Mouse (Mus musculus) midbrain, postnatal 0 days (tissue): ENCODE measurements around the gene Dglucy. TPM values are rescaled to one million over a fixed set of nuclear protein-coding genes. Genes with fewer than 3 reads are reported as not detected.

Experiments used
- ATAC-seq: fragments of 200-750 bp; cut with Nextera tagmentation; 2 replicates; pipeline ENCODE4 v1.8.0; 2017; ENCODE audit warnings: moderate number of reproducible peaks, mild to moderate bottlenecking, moderate TSS enrichment, moderate library complexity; ENCODE audit not compliant: low FRiP score
- DNase-seq: peaks from one replicate; pipeline ENCODE4 v3.0.0-alpha.2; 2015; ENCODE audit warnings: low spot score
- H3K27ac ChIP-seq: fragments of 300-500 bp; sonication (generic); 2 replicates; pipeline ENCODE4 v1.5.1; 2014; ENCODE audit warnings: low read depth, mild to moderate bottlenecking, low read length, mixed read lengths
- H3K27me3 ChIP-seq: fragments of 300-500 bp; sonication (generic); 2 replicates; pipeline ENCODE4 v1.6.1; 2014; ENCODE audit warnings: low read length, control low read depth, mixed read lengths; ENCODE audit not compliant: insufficient read depth
- H3K36me3 ChIP-seq: fragments of 300-500 bp; sonication (generic); 2 replicates; pipeline ENCODE4 v1.6.1; 2014; ENCODE audit warnings: low read length, control low read depth, mixed read lengths; ENCODE audit not compliant: insufficient read depth
- H3K4me1 ChIP-seq: fragments of 300-500 bp; sonication (generic); 2 replicates; pipeline ENCODE4 v1.6.1; 2014; ENCODE audit warnings: mild to moderate bottlenecking, control low read depth, antibody characterized with exemption, low read length, mixed read lengths; ENCODE audit not compliant: insufficient read depth
- H3K4me2 ChIP-seq: fragments of 300-500 bp; sonication (generic); 2 replicates; pipeline ENCODE4 v1.6.1; 2014; ENCODE audit warnings: low read depth, mild to moderate bottlenecking, low read length, mixed read lengths; ENCODE audit not compliant: poor library complexity, severe bottlenecking
- H3K4me3 ChIP-seq: fragments of 300-500 bp; sonication (generic); 2 replicates; pipeline ENCODE4 v1.5.1; 2014; ENCODE audit warnings: low read depth, mild to moderate bottlenecking, low read length, moderate library complexity
- H3K9ac ChIP-seq: fragments of 300-500 bp; sonication (generic); replicated peaks from 2 replicates; pipeline ENCODE4 v1.6.1; 2014; ENCODE audit warnings: mild to moderate bottlenecking, low read length, moderate library complexity, mixed read lengths; ENCODE audit not compliant: poor library complexity, severe bottlenecking
- H3K9me3 ChIP-seq: fragments of 300-500 bp; sonication (generic); 2 replicates; pipeline ENCODE4 v1.6.1; 2016; ENCODE audit warnings: low read length, control low read depth
- CTCF ChIP-seq: IDR thresholded peaks from 2 replicates; pipeline ENCODE4 v1.5.1; 2016; ENCODE audit warnings: antibody characterized with exemption, mild to moderate bottlenecking
- WGBS: fragments of 180-500 bp; shearing (Covaris S2); extraction: QIAGEN DNeasy Blood & Tissue Kit; methylation state at CpG from one replicate; pipeline ENCODE4 v1.1.7; 2014; 5-methylcytosine and 5-hydroxymethylcytosine counted together
- polyA plus RNA-seq: library from polyadenylated mRNA; unstranded; fragments of >200 nt; fragmentation: Nextera tagmentation; extraction: Ambion mirVana; gene quantifications from 2 replicates; pipeline ENCODE4 v1.2.1, GENCODE M21; 2015
- total RNA-seq: library from RNA; depleted of rRNA; stranded (reverse); fragments of >200 nt; gene quantifications from 2 replicates; pipeline ENCODE4 v1.2.3, GENCODE M21; 2014; rRNA removed

The Dglucy gene
- total and polyA plus RNA-seq, 2 experiments from 2014 or later = 2.2 to 3.6 TPM

DNA sequence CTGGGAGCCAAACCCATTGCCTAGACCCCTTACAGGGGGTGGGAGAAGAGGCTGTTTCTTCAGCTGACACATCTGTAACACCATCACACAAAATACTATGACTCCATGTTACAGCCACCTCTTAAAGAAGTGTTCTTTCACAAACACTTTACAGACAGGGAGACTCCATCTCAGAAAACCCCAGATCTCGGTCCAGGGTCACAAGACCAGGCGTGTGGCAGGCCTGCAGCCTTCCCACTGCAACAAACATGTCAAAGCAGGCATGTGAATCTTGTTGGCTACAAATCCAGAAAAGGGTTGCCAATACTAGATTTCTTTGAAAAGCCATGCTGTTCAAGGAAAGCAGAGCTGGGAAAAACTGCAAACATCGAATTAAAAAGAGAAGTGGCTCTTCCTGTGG, 162.5 kb downstream of the Dglucy start:
- H3K4me2 ChIP-seq = no peak overlapping the region
- H3K4me3 ChIP-seq = no peak overlapping the region
- no peak for ATAC-seq
- TF ChIP-seq CTCF = no peak
- no peaks in the 10 kb centered on the region for H3K27me3 ChIP-seq
- DNase-seq = no peak
- no peak overlapping the region for H3K27ac ChIP-seq
- H3K9ac ChIP-seq = no peak overlapping the region
- H3K9me3 ChIP-seq = no peaks in the 10 kb centered on the region
- H3K36me3 ChIP-seq = peaks cover 44% of the 10 kb centered on the region
- 94% methylated on average over 3 of the region's 3 CpGs for WGBS
- H3K4me1 ChIP-seq = no peaks in the 10 kb centered on the region

DNA sequence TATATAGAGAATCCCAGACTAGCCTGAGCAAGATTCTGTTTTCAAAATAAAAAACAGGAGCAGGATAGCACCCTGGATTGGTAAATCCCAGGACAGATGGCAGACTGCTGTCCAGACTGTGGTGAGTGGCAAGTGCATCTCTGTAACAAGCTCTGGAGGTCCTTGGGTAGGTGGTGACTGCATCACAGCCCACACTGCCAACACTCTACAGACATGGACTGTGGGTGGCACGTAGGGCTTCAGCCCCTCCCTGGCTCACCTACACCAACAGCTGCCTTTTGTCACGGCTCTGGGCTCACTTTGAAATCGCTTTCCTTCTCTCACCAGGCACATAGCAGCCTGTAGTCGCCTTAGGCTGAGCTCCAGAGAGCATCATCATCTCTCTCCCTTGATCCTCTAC, 164.3 kb downstream of the Dglucy start:
- no peaks in the 10 kb centered on the region for H3K4me1 ChIP-seq
- no peak overlapping the region for H3K9ac ChIP-seq
- H3K4me2 ChIP-seq = no peak overlapping the region
- peaks cover 59% of the 10 kb centered on the region for H3K36me3 ChIP-seq
- no peak for ATAC-seq
- H3K27ac ChIP-seq = no peak overlapping the region
- 85% methylated on average over 4 of the region's 4 CpGs for WGBS
- no peaks in the 10 kb centered on the region for H3K9me3 ChIP-seq
- TF ChIP-seq CTCF = no peak
- DNase-seq = no peak
- H3K4me3 ChIP-seq = no peak overlapping the region
- no peaks in the 10 kb centered on the region for H3K27me3 ChIP-seq

DNA sequence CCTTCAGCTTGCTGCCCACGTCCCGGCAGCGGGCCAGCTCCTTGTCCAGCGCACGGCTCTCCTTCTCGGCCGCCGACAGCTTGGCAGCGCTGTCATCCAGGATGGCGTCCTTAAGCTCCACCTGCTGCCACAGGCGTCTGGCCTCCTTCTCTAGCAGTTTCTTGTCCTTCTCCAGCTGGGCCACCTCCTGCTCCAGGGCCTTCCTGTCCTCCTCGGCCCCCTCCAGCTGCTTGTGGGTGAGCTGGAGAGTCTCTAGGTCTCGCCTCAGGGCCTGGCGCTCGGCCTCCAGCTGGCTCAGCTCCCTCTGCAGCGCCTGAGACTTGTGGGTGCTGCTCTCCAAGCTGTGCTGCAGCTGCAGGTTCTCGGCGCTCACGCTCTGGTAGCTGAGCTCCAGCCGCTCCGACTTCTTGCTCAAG, 166.1 kb downstream of the Dglucy start:
- H3K4me3 ChIP-seq = no peak overlapping the region
- no peaks in the 10 kb centered on the region for H3K9me3 ChIP-seq
- 91% methylated on average over 21 of the region's 21 CpGs for WGBS

DNA sequence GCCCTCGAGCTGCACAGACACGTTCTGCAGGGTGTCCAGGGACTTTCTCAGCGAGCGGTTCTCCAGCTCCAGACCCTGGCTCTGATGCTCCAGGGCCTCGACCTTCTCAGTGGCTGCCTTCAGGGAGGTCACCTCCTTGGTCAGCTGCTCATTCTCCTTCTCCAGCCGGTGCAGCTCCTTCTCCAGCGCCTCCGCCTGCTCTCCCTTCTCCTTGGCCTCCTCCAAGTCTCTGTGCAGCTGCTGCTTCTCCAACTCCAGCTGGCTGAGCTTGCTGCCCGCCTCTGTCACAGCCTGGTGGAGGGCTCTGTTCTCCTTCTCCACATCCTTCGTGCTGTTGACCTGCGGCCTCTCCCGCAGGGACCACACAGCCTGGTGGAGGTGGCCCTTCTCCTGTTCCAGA, 166.6 kb downstream of the Dglucy start:
- Histone ChIP-seq H3K9me3 (no peaks in the 10 kb centered on the region), H3K27ac (no peak overlapping the region), H3K4me2 (no peak overlapping the region), H3K36me3 (peaks cover 50% of the 10 kb centered on the region), H3K9ac (no peak overlapping the region), H3K4me1 (no peaks in the 10 kb centered on the region), H3K27me3 (no peaks in the 10 kb centered on the region), H3K4me3 (no peak overlapping the region)
- DNase-seq (no peak), ATAC-seq (no peak)
- WGBS = 90% methylated on average over 12 of the region's 12 CpGs
- no peak for TF ChIP-seq CTCF

More for the DNA sequence above, 166.1 kb downstream of the Dglucy start:
- no peak for ATAC-seq
- Histone ChIP-seq H3K27me3 (no peaks in the 10 kb centered on the region), H3K4me2 (no peak overlapping the region), H3K9ac (no peak overlapping the region), H3K36me3 (peaks cover 55% of the 10 kb centered on the region), H3K4me1 (no peaks in the 10 kb centered on the region), H3K27ac (no peak overlapping the region)
- DNase-seq = no peak
- no peak for TF ChIP-seq CTCF

DNA sequence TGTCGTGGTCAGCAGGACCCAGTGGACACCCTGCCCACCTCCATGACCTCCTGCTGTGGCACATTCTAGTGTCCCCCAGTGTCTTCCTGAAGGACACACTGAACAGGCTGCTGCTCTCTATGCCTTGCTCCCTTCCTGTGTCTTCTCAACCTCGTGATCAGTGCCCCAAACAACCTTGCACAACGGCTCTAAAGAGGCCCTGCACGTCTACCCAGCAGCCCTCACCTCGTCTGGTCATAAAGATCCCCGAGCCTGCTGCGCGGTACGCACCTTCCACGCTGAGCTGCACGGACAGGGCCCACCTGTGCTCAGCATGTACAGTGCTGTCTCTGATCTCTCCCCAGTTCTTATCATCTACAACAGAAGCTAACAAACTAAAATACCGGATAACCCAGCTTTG, 167.1 kb downstream of the Dglucy start:
- ATAC-seq = no peak
- H3K4me1 ChIP-seq = no peaks in the 10 kb centered on the region
- H3K4me2 ChIP-seq = no peak overlapping the region
- H3K27ac ChIP-seq = no peak overlapping the region
- no peak for DNase-seq
- H3K4me3 ChIP-seq = no peak overlapping the region
- no peaks in the 10 kb centered on the region for H3K9me3 ChIP-seq
- 89% methylated on average over 12 of the region's 12 CpGs for WGBS
- no peak for TF ChIP-seq CTCF
- H3K27me3 ChIP-seq = no peaks in the 10 kb centered on the region
- H3K36me3 ChIP-seq = peaks cover 46% of the 10 kb centered on the region
- H3K9ac ChIP-seq = no peak overlapping the region

Other genes with a start within 250 kb of the Dglucy start
- gene Rps6ka5, start 52.1 kb upstream of the Dglucy start, total RNA-seq = 12.6 TPM in 2 replicates
- 3.8 and 4.9 TPM in 2 replicates for gene Rps6ka5, start 52.1 kb upstream of the Dglucy start, polyA plus RNA-seq
- 22.3 and 28.4 TPM in 2 replicates for gene Gpr68, start 129.1 kb downstream of the Dglucy start, total RNA-seq
- 6.2 and 8.7 TPM in 2 replicates for gene Gpr68, start 129.1 kb downstream of the Dglucy start, polyA plus RNA-seq
- gene Ccdc88c, start 250.0 kb downstream of the Dglucy start, total RNA-seq = 24.8 and 25.2 TPM in 2 replicates
- 12.0 and 12.6 TPM in 2 replicates for gene Ccdc88c, start 250.0 kb downstream of the Dglucy start, polyA plus RNA-seq